Mouse (Mus musculus) neural tube, embryonic 14.5 days (tissue): ENCODE measurements at regions not wholly inside any gene's neighbourhood (a gene's known extent, or its start where the extent isn't known, plus 50 kb on each side); places are given as distances from the start of the nearest gene placed in this dataset.

Experiments used
- ATAC-seq: fragments of 200-750 bp; cut with Nextera tagmentation; 2 replicates; pipeline ENCODE4 v1.8.0; 2017; ENCODE audit warnings: low read depth, mild to moderate bottlenecking, moderate TSS enrichment, moderate library complexity
- H3K27ac ChIP-seq: fragments of 300-500 bp; sonication (generic); 2 replicates; pipeline ENCODE4 v1.5.1; 2014; ENCODE audit warnings: low read depth, mild to moderate bottlenecking, control low read depth, low read length, moderate library complexity, mixed read lengths
- H3K27me3 ChIP-seq: fragments of 300-500 bp; sonication (generic); 2 replicates; pipeline ENCODE4 v1.6.1; 2014; ENCODE audit warnings: low read length; ENCODE audit not compliant: control insufficient read depth, insufficient read depth
- H3K36me3 ChIP-seq: fragments of 300-500 bp; sonication (generic); 2 replicates; pipeline ENCODE4 v1.6.1; 2014; ENCODE audit warnings: low read length, mixed read lengths; ENCODE audit not compliant: control insufficient read depth, insufficient read depth
- H3K4me1 ChIP-seq: fragments of 300-500 bp; sonication (generic); 2 replicates; pipeline ENCODE4 v1.6.1; 2014; ENCODE audit warnings: low read length; ENCODE audit not compliant: control insufficient read depth, insufficient read depth
- H3K4me2 ChIP-seq: fragments of 300-500 bp; sonication (generic); 2 replicates; pipeline ENCODE4 v1.6.1; 2014; ENCODE audit warnings: mild to moderate bottlenecking, low read depth, low read length, control low read depth
- H3K4me3 ChIP-seq: fragments of 300-500 bp; sonication (generic); 2 replicates; pipeline ENCODE4 v1.5.1; 2014; ENCODE audit warnings: low read depth, low read length, control low read depth, mixed read lengths
- H3K9ac ChIP-seq: fragments of 300-500 bp; sonication (generic); replicated peaks from 2 replicates; pipeline ENCODE4 v1.6.1; 2014; ENCODE audit warnings: low read depth, mild to moderate bottlenecking, control low read depth, low read length, mixed read lengths
- H3K9me3 ChIP-seq: fragments of 300-500 bp; sonication (generic); 2 replicates; pipeline ENCODE4 v1.6.1; 2016; ENCODE audit warnings: low read length; ENCODE audit not compliant: control insufficient read depth
- WGBS: fragments of 180-500 bp; shearing (Covaris S2); extraction: QIAGEN DNeasy Blood & Tissue Kit; methylation state at CpG from one replicate; pipeline ENCODE4 v1.1.7; 2014; 5-methylcytosine and 5-hydroxymethylcytosine counted together

GRCm38 (mm10) chr2:21970774-21971406 lies 256.4 kb upstream of the Myo3a start:
- Histone ChIP-seq H3K4me3 (no peak overlapping the region), H3K36me3 (no peaks in the 10 kb centered on the region), H3K9ac (no peak overlapping the region), H3K27ac (no peak overlapping the region), H3K9me3 (no peaks in the 10 kb centered on the region), H3K27me3 (no peaks in the 10 kb centered on the region), H3K4me1 (no peaks in the 10 kb centered on the region), H3K4me2 (no peak overlapping the region)
- no peak for ATAC-seq
- 80% methylated on average over 1 of the region's 1 CpGs for WGBS

GRCm38 (mm10) chr2:21974599-21974998 lies 252.7 kb upstream of the Myo3a start:
- ATAC-seq, result no peak
- 89% methylated on average over 3 of the region's 3 CpGs for WGBS

GRCm38 (mm10) chr2:21975547-21975946 lies 251.8 kb upstream of the Myo3a start:
- Histone ChIP-seq H3K9me3 (no peaks in the 10 kb centered on the region), H3K9ac (no peak overlapping the region), H3K36me3 (no peaks in the 10 kb centered on the region), H3K27ac (no peak overlapping the region), H3K4me2 (no peak overlapping the region), H3K4me1 (no peaks in the 10 kb centered on the region), H3K4me3 (no peak overlapping the region), H3K27me3 (no peaks in the 10 kb centered on the region)
- ATAC-seq, result 0 out of 2 replicates have a peak, but pooled peaks have one; percentile 63
- WGBS, result 47% methylated on average over 1 of the region's 1 CpGs

More at GRCm38 (mm10) chr2:21974599-21974998, 252.7 kb upstream of the Myo3a start:
- Histone ChIP-seq H3K27ac (no peak overlapping the region), H3K9me3 (no peaks in the 10 kb centered on the region), H3K36me3 (no peaks in the 10 kb centered on the region), H3K9ac (no peak overlapping the region), H3K4me2 (no peak overlapping the region), H3K4me3 (no peak overlapping the region), H3K27me3 (no peaks in the 10 kb centered on the region), H3K4me1 (no peaks in the 10 kb centered on the region)

- H3K4me3 ChIP-seq, result no peak overlapping the region
- no peak overlapping the region for H3K4me2 ChIP-seq
- no peaks in the 10 kb centered on the region for H3K4me1 ChIP-seq
- no peak overlapping the region for H3K9ac ChIP-seq
- ATAC-seq, result no peak
- no peaks in the 10 kb centered on the region for H3K27me3 ChIP-seq
- H3K27ac ChIP-seq, result no peak overlapping the region
- no peaks in the 10 kb centered on the region for H3K36me3 ChIP-seq
- H3K9me3 ChIP-seq, result no peaks in the 10 kb centered on the region
Observed at GRCm38 (mm10) chr2:21976337-21976736, 251.0 kb upstream of the Myo3a start.

- no peaks in the 10 kb centered on the region for H3K9me3 ChIP-seq
Observed at GRCm38 (mm10) chr2:21976831-21977230, 250.5 kb upstream of the Myo3a start.

GRCm38 (mm10) chr2:21980177-21980576 lies 247.1 kb upstream of the Myo3a start:
- no peaks in the 10 kb centered on the region for H3K36me3 ChIP-seq
- no peaks in the 10 kb centered on the region for H3K4me1 ChIP-seq
- H3K27me3 ChIP-seq, result no peaks in the 10 kb centered on the region
- no peak overlapping the region for H3K4me3 ChIP-seq
- no peak overlapping the region for H3K9ac ChIP-seq
- no peak overlapping the region for H3K4me2 ChIP-seq
- no peaks in the 10 kb centered on the region for H3K9me3 ChIP-seq
- WGBS, result 89% methylated on average over 9 of the region's 9 CpGs
- no peak overlapping the region for H3K27ac ChIP-seq
- no peak for ATAC-seq

More at GRCm38 (mm10) chr2:21976831-21977230, 250.5 kb upstream of the Myo3a start:
- Histone ChIP-seq H3K4me3 (no peak overlapping the region), H3K36me3 (no peaks in the 10 kb centered on the region), H3K27ac (no peak overlapping the region), H3K27me3 (no peaks in the 10 kb centered on the region), H3K4me2 (no peak overlapping the region), H3K4me1 (no peaks in the 10 kb centered on the region), H3K9ac (no peak overlapping the region)
- no peak for ATAC-seq
- 89% methylated on average over 2 of the region's 2 CpGs for WGBS

GRCm38 (mm10) chr2:22024438-22024837 lies 202.9 kb upstream of the Myo3a start:
- no peaks in the 10 kb centered on the region for H3K27me3 ChIP-seq
- H3K36me3 ChIP-seq, result no peaks in the 10 kb centered on the region
- H3K4me3 ChIP-seq, result no peak overlapping the region
- H3K4me2 ChIP-seq, result no peak overlapping the region
- no peak for ATAC-seq
- no peak overlapping the region for H3K27ac ChIP-seq
- 89% methylated on average over 2 of the region's 2 CpGs for WGBS
- no peak overlapping the region for H3K9ac ChIP-seq
- H3K4me1 ChIP-seq, result peaks cover 4% of the 10 kb centered on the region; the same call in 1 of the 2 replicates
- H3K9me3 ChIP-seq, result no peaks in the 10 kb centered on the region

- Histone ChIP-seq H3K9ac (no peak overlapping the region), H3K4me1 (peaks cover 8% of the 10 kb centered on the region; the same call in 1 of the 2 replicates), H3K4me3 (no peak overlapping the region), H3K27me3 (no peaks in the 10 kb centered on the region), H3K27ac (no peak overlapping the region), H3K36me3 (no peaks in the 10 kb centered on the region), H3K4me2 (no peak overlapping the region), H3K9me3 (no peaks in the 10 kb centered on the region)
- ATAC-seq, result no peak
- 96% methylated on average over 1 of the region's 1 CpGs for WGBS
Observed at GRCm38 (mm10) chr2:22026794-22027193, 200.5 kb upstream of the Myo3a start.

- Histone ChIP-seq H3K9me3 (no peaks in the 10 kb centered on the region), H3K9ac (no peak overlapping the region), H3K4me1 (peaks cover 8% of the 10 kb centered on the region; the same call in 1 of the 2 replicates), H3K27me3 (no peaks in the 10 kb centered on the region), H3K36me3 (no peaks in the 10 kb centered on the region), H3K27ac (no peak overlapping the region; the same call in 1 of the 2 replicates), H3K4me3 (no peak overlapping the region), H3K4me2 (no peak overlapping the region)
- WGBS, result 75% methylated on average over 1 of the region's 1 CpGs
- no peak for ATAC-seq
Observed at GRCm38 (mm10) chr2:22028569-22028968, 198.7 kb upstream of the Myo3a start.
